Comparison of ENCODE assay signal across 25 mouse cellular contexts in the genomic region with DNA sequence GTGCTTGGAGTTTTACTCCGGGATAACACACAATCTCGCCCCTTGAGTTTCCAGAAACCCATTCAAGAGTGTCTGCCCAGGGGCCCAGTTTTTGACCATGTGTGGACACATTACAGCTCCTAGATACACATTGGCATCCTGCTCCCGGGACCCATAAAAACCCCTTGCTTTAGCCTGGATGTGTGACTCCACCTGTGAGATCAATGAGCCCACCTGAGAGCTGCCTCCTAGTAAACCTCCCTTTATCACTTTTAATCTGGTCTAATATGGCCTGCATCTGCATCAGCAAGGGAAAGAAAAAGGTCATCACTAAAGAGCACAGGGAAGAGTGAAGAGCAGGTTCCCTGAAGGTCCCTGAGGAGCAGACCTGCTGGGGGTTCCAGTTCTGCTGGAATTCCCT. TPM values are rescaled to one million over a fixed set of nuclear protein-coding genes. Genes with fewer than 3 reads are reported as not detected.
DNase-seq lines count a peak whose midpoint lies in the region; ATAC-seq lines count a peak whose summit lies in the region.
"Had no signal": no experiment of that assay in that cellular context is flagged by ENCODE, and none has a peak within 500 bp of the region (broad histone marks: within the 10 kb centered on the region; RNA-seq: fewer than 3 reads in every experiment).

No protein-coding gene starts in this region.

- H3K9me3 ChIP-seq in midbrain, embryonic 11.5 days (ENCODE audit: control insufficient read depth, low read length) = no peaks in the 10 kb centered on the region
- no peaks in the 10 kb centered on the region for H3K9me3 ChIP-seq in midbrain, embryonic 10.5 days (replicated peaks)
- H3K9me3 ChIP-seq: G1E had no signal

- H3K36me3 ChIP-seq in midbrain, embryonic 11.5 days (ENCODE audit: control insufficient read depth, insufficient read depth, low read length) = no peaks in the 10 kb centered on the region
- H3K36me3 ChIP-seq in midbrain, embryonic 10.5 days = no peaks in the 10 kb centered on the region
- H3K36me3 ChIP-seq: G1E had no signal

- no peak for ATAC-seq in midbrain, embryonic 11.5 days (ENCODE audit: low FRiP score)
- ATAC-seq: activated CD4-positive, CD25-positive, alpha-beta regulatory T cell, adult 4 months; CD4-positive, CD25-positive, alpha-beta regulatory T cell, adult 4 months; Patski had no signal

- H3K4me3 ChIP-seq in midbrain, embryonic 11.5 days (ENCODE audit: low read depth, low read length) = no peak overlapping the region
- no peak overlapping the region for H3K4me3 ChIP-seq in midbrain, embryonic 10.5 days

- no peak overlapping the region for H3K9ac ChIP-seq in midbrain, embryonic 11.5 days (ENCODE audit: low read length)

- H3K4me1 ChIP-seq in midbrain, embryonic 11.5 days (ENCODE audit: control insufficient read depth, insufficient read depth, low read length) = no peaks in the 10 kb centered on the region
- H3K4me1 ChIP-seq in midbrain, embryonic 10.5 days = peaks cover 12% of the 10 kb centered on the region

- peak; percentile 59 for DNase-seq in heart, adult 11 months
- DNase-seq in heart, postnatal 4 days = no peak
- DNase-seq in midbrain, embryonic 11.5 days (ENCODE audit: low spot score, missing footprints) = peak; percentile 70
- no peak for DNase-seq in midbrain, embryonic 10.5 days (ENCODE audit: low spot score)
- DNase-seq: adrenal gland, adult 2 months; adrenal gland, adult 8-10 months; adrenal gland, postnatal 10 days; adrenal gland, postnatal 14 days; adrenal gland, postnatal 25 days; adrenal gland, postnatal 36 days; B cell, adult 2 months; cerebellum, adult 11 months; cerebellum, adult 11-12 months; cerebellum, adult 18-20 months had no signal

- 83% methylated on average over 3 of the region's 3 CpGs for WGBS in midbrain, embryonic 11.5 days
- WGBS in midbrain, embryonic 10.5 days = 83% methylated on average over 3 of the region's 3 CpGs

- H3K4me2 ChIP-seq in midbrain, embryonic 11.5 days = no peak overlapping the region

- H3K27ac ChIP-seq in midbrain, embryonic 11.5 days (ENCODE audit: low read depth, low read length) = no peak overlapping the region
- no peak overlapping the region for H3K27ac ChIP-seq in midbrain, embryonic 10.5 days (replicated peaks)

- peaks cover 12% of the 10 kb centered on the region for H3K27me3 ChIP-seq in midbrain, embryonic 11.5 days (ENCODE audit: control insufficient read depth, insufficient read depth, low read length)
- peaks cover 51% of the 10 kb centered on the region for H3K27me3 ChIP-seq in midbrain, embryonic 10.5 days (ENCODE audit: low read depth, poor library complexity, severe bottlenecking)
- H3K27me3 ChIP-seq: Patski had no signal

RNA-seq across cellular contexts. Expression of a gene that starts 29.8 kb away (rescaled TPM):
- under 1 TPM in 1 of 2 experiments, not detected in 1; 0.50 TPM for total RNA-seq in heart, postnatal 4 days (2021)
- polyA plus RNA-seq in midbrain, embryonic 11.5 days (2014; fragmentation: Nextera tagmentation; extraction: Ambion mirVana) = not detected in 2 replicates
- polyA plus RNA-seq in midbrain, embryonic 10.5 days (2016; fragmentation: Nextera tagmentation; extraction: Ambion mirVana) = 0.20 and 0.30 TPM in 2 replicates
- total RNA-seq: adrenal gland, adult 18-20 months; adrenal gland, adult 2 months; adrenal gland, adult 8-10 months; adrenal gland, postnatal 10 days; adrenal gland, postnatal 14 days; adrenal gland, postnatal 25 days; adrenal gland, postnatal 36 days; adrenal gland, postnatal 4 days; ES-E14; MEL had no signal
- polyA plus RNA-seq: adrenal gland, adult 2 months; brain, embryonic 14.5 days; C2C12; CD4-positive, CD25-positive, alpha-beta regulatory T cell, adult 4 months; G1E; Patski had no signal

RNA-seq across cellular contexts. Expression of a gene that starts 43.1 kb away (rescaled TPM):
- total RNA-seq in heart, postnatal 4 days (2021) = 10 to 100 TPM; 95.6 to 97.0 TPM
- polyA plus RNA-seq in midbrain, embryonic 11.5 days (2014; fragmentation: Nextera tagmentation; extraction: Ambion mirVana) = 1.3 and 1.7 TPM in 2 replicates
- 1.5 and 2.1 TPM in 2 replicates for polyA plus RNA-seq in midbrain, embryonic 10.5 days (2016; fragmentation: Nextera tagmentation; extraction: Ambion mirVana)
- total RNA-seq: adrenal gland, postnatal 25 days; adrenal gland, postnatal 36 days; CH12.LX; G1E; MEL had no signal
- polyA plus RNA-seq: activated CD4-positive, CD25-positive, alpha-beta regulatory T cell, adult 4 months; G1E; Patski had no signal

Comparison
In these comparisons a context has a peak if more than half of its experiments do, and no peak if none do; other contexts are left out.
1. DNase-seq: peak in heart, adult 11 months (single experiment) and midbrain, embryonic 11.5 days (single experiment); none in heart, postnatal 4 days (single experiment) and midbrain, embryonic 10.5 days (single experiment).